8 mouse cellular contexts compared by ENCODE assay signal in genomic region chr11:108924346-108924745, GRCm38 (mm10). TPM values are rescaled to one million over a fixed set of nuclear protein-coding genes. Genes with fewer than 3 reads are reported as not detected.
DNase-seq lines count a peak whose midpoint lies in the region; ATAC-seq lines count a peak whose summit lies in the region.

No protein-coding gene starts in this region.

- H3K27me3 ChIP-seq in heart, embryonic 10.5 days (ENCODE audit: insufficient read depth, poor library complexity, severe bottlenecking): peaks cover 21% of the 10 kb centered on the region; the same call in 1 of the 2 replicates
- 0 out of 2 replicates have a peak, but pooled peaks cover 2% of the 10 kb centered on the region for H3K27me3 ChIP-seq in hindbrain, embryonic 11.5 days (ENCODE audit: control insufficient read depth, insufficient read depth, low read length)
- H3K27me3 ChIP-seq in midbrain, embryonic 11.5 days (ENCODE audit: control insufficient read depth, insufficient read depth, low read length): no peaks in the 10 kb centered on the region

- no peaks in the 10 kb centered on the region for H3K9me3 ChIP-seq in heart, embryonic 10.5 days
- H3K9me3 ChIP-seq in hindbrain, embryonic 11.5 days (ENCODE audit: control insufficient read depth, low read length): no peaks in the 10 kb centered on the region
- no peaks in the 10 kb centered on the region for H3K9me3 ChIP-seq in midbrain, embryonic 11.5 days (ENCODE audit: control insufficient read depth, low read length)

- DNase-seq in heart, embryonic 10.5 days (ENCODE audit: low spot score): no peak
- DNase-seq in heart, adult 18-20 months: no peak
- no peak for DNase-seq in hindbrain, embryonic 11.5 days (ENCODE audit: low spot score)
- peak; percentile 91 for DNase-seq in midbrain, embryonic 11.5 days (ENCODE audit: low spot score, missing footprints)
- DNase-seq in testis, postnatal 14 days (ENCODE audit: low spot score): no peak
- no peak for DNase-seq in B cell, adult 2 months

- H3K36me3 ChIP-seq in heart, embryonic 10.5 days: no peaks in the 10 kb centered on the region
- 0 out of 2 replicates have a peak, but pooled peaks cover 3% of the 10 kb centered on the region for H3K36me3 ChIP-seq in hindbrain, embryonic 11.5 days (ENCODE audit: control insufficient read depth, insufficient read depth, low read length)
- H3K36me3 ChIP-seq in midbrain, embryonic 11.5 days (ENCODE audit: control insufficient read depth, insufficient read depth, low read length): peaks cover 2% of the 10 kb centered on the region; the same call in 1 of the 2 replicates

- peaks cover 87% of the 10 kb centered on the region for H3K4me1 ChIP-seq in heart, embryonic 10.5 days
- H3K4me1 ChIP-seq in brown adipose tissue, adult 24 weeks (ENCODE audit: control insufficient read depth, insufficient read depth, insufficient read length, low read length): peaks cover 14% of the 10 kb centered on the region
- peaks cover 19% of the 10 kb centered on the region for H3K4me1 ChIP-seq in hindbrain, embryonic 11.5 days (replicated peaks; ENCODE audit: control insufficient read depth, insufficient read depth, low read length)
- peaks cover 63% of the 10 kb centered on the region for H3K4me1 ChIP-seq in midbrain, embryonic 11.5 days (ENCODE audit: control insufficient read depth, insufficient read depth, low read length)

- no peak overlapping the region for H3K27ac ChIP-seq in heart, embryonic 10.5 days
- peak overlapping the region; percentile 55; the same call in 1 of the 2 replicates for H3K27ac ChIP-seq in brown adipose tissue, adult 24 weeks (replicated peaks; ENCODE audit: low read depth, low read length)
- no peak overlapping the region; the same call in 1 of the 2 replicates for H3K27ac ChIP-seq in hindbrain, embryonic 11.5 days (ENCODE audit: low read depth, low read length)
- peak overlapping the region; percentile 32; the same call in 1 of the 2 replicates for H3K27ac ChIP-seq in midbrain, embryonic 11.5 days (ENCODE audit: low read depth, low read length)

- 19% methylated on average over 5 of the region's 5 CpGs for WGBS in heart, embryonic 10.5 days
- 2% methylated on average over 5 of the region's 5 CpGs for WGBS in hindbrain, embryonic 11.5 days
- 2% methylated on average over 5 of the region's 5 CpGs for WGBS in midbrain, embryonic 11.5 days

- H3K9ac ChIP-seq in hindbrain, embryonic 11.5 days (ENCODE audit: low read depth, low read length): peak overlapping the region; percentile 46; the same call in 1 of the 2 replicates
- H3K9ac ChIP-seq in midbrain, embryonic 11.5 days (ENCODE audit: low read length): peak overlapping the region; percentile 97

- peak overlapping the region; percentile 92 for H3K4me3 ChIP-seq in heart, embryonic 10.5 days
- peak overlapping the region; percentile 72 for H3K4me3 ChIP-seq in brown adipose tissue, adult 24 weeks (ENCODE audit: insufficient read depth, low read depth, low read length)
- peak overlapping the region; percentile 96 for H3K4me3 ChIP-seq in hindbrain, embryonic 11.5 days (ENCODE audit: low read depth, low read length)
- H3K4me3 ChIP-seq in midbrain, embryonic 11.5 days (ENCODE audit: low read depth, low read length): peak overlapping the region; percentile 93

- no peak for ATAC-seq in hindbrain, embryonic 11.5 days (ENCODE audit: low FRiP score)
- ATAC-seq in midbrain, embryonic 11.5 days (ENCODE audit: low FRiP score): no peak
- no peak for ATAC-seq in granulocyte monocyte progenitor cell, adult 5-6 weeks (replicated peaks; ENCODE audit: poor library complexity, severe bottlenecking)

- peak overlapping the region; percentile 86 for H3K4me2 ChIP-seq in hindbrain, embryonic 11.5 days (replicated peaks; ENCODE audit: low read depth, low read length)
- H3K4me2 ChIP-seq in midbrain, embryonic 11.5 days: peak overlapping the region; percentile 82

RNA-seq across cellular contexts. Expression of gene Axin2, which starts 4.2 kb away (rescaled TPM):
- 2.2 and 5.1 TPM in 2 replicates for polyA plus RNA-seq in heart, embryonic 10.5 days (2016; fragmentation: Nextera tagmentation; extraction: Ambion mirVana)
- total RNA-seq in heart, adult 18-20 months (2021): 1 to 10 TPM; 3.5 to 4.7 TPM
- polyA plus RNA-seq in brown adipose tissue, adult 24 weeks (2012; ENCODE audit: insufficient read depth, insufficient read length, missing spikeins): 18.4 and 19.4 TPM in 2 replicates
- 20.1 and 26.5 TPM in 2 replicates for polyA plus RNA-seq in hindbrain, embryonic 11.5 days (2014; fragmentation: Nextera tagmentation; extraction: Ambion mirVana)
- polyA plus RNA-seq in midbrain, embryonic 11.5 days (2014; fragmentation: Nextera tagmentation; extraction: Ambion mirVana): 20.8 and 23.1 TPM in 2 replicates
- 1.1 and 1.7 TPM in 2 replicates for total RNA-seq in granulocyte monocyte progenitor cell, adult 5-6 weeks (2014; fragmentation: Nextera tagmentation)
- total RNA-seq in granulocyte monocyte progenitor cell, adult 5-6 weeks (2017): 0.34 and 0.67 TPM in 2 replicates

Comparison
In these comparisons a context has a peak if more than half of its experiments do, and no peak if none do; other contexts are left out.
1. H3K27ac ChIP-seq: peak in brown adipose tissue, adult 24 weeks (single experiment) and midbrain, embryonic 11.5 days (single experiment); none in heart, embryonic 10.5 days (single experiment) and hindbrain, embryonic 11.5 days (single experiment).
2. Peak in every context shown above with its lines, with median percentiles within 50 percentile points of each other: H3K4me3 ChIP-seq.